Mouse (Mus musculus) C2C12 (cell line): Measurements from ENCODE around the gene Lsm14b. TPM values are rescaled to one million over a fixed set of nuclear protein-coding genes. Genes with fewer than 3 reads are reported as not detected.

Experiments
- H3K27me3 ChIP-seq: one replicate; pipeline ENCODE4 v1.6.1; 2011; ENCODE audit not compliant: control insufficient read depth, insufficient read depth, insufficient read length
- H3K36me3 ChIP-seq: one replicate; pipeline ENCODE4 v1.6.1; 2011; ENCODE audit not compliant: control insufficient read depth, insufficient read depth
- H3K4me3 ChIP-seq: one replicate; pipeline ENCODE4 v1.5.1; 2011; ENCODE audit warnings: mild to moderate bottlenecking, control low read depth; ENCODE audit not compliant: poor library complexity, insufficient read depth, severe bottlenecking
- H3K79me2 ChIP-seq: one replicate; pipeline ENCODE4 v1.6.1; 2011; ENCODE audit not compliant: control insufficient read depth, insufficient read depth
- H3K79me3 ChIP-seq: one replicate; pipeline ENCODE4 v1.6.1; 2011; ENCODE audit warnings: low read depth, control low read depth
- H3ac ChIP-seq: one replicate; pipeline ENCODE3; 2011; ENCODE audit warnings: low read depth; ENCODE audit not compliant: control insufficient read depth, insufficient read length
- CEBPB ChIP-seq: IDR thresholded peaks from one replicate; pipeline ENCODE4 v1.6.1; 2011; ENCODE audit warnings: low read depth, mild to moderate bottlenecking, control low read depth, moderate library complexity
- CTCF ChIP-seq: IDR thresholded peaks from one replicate; pipeline ENCODE4 v1.5.1; 2011; ENCODE audit not compliant: control insufficient read depth, insufficient read depth, insufficient read length
- FOSL1 ChIP-seq: IDR thresholded peaks from one replicate; pipeline ENCODE4 v1.8.0; 2011; ENCODE audit warnings: mild to moderate bottlenecking, low read length; ENCODE audit not compliant: poor library complexity, insufficient read depth, severe bottlenecking
- MAX ChIP-seq: IDR thresholded peaks from one replicate; pipeline ENCODE4 v1.6.1; 2011; ENCODE audit warnings: mild to moderate bottlenecking, control low read depth
- MYOD1 ChIP-seq: IDR thresholded peaks from one replicate; pipeline ENCODE4 v1.6.1; 2011; ENCODE audit warnings: low read depth; ENCODE audit not compliant: control insufficient read depth, insufficient read length
- MYOG ChIP-seq: IDR thresholded peaks from one replicate; pipeline ENCODE4 v1.6.1; 2011; ENCODE audit not compliant: control insufficient read depth, insufficient read length; ENCODE audit errors: extremely low read depth
- USF1 ChIP-seq: IDR thresholded peaks from one replicate; pipeline ENCODE4 v1.6.1; 2011; ENCODE audit warnings: low read depth, mild to moderate bottlenecking, control low read depth, moderate library complexity
- long read RNA-seq, 2 experiments: library from polyadenylated mRNA; unstranded; transcript quantifications; one replicate each; pipeline ENCODE4 v2.0.0; 2019 to 2020
- polyA plus RNA-seq: library from polyadenylated mRNA; unstranded; fragments of >200 nt; fragmentation: generic; extraction: Trizol; gene quantifications from one replicate; pipeline ENCODE4 v1.2.1, GENCODE M21; 2012; ENCODE audit warnings: missing spikeins

The Lsm14b gene
- polyA plus RNA-seq, result 35.2 TPM
- long read RNA-seq, experiment 1, partial matches to known transcripts, result 0 of 2 reads
- long read RNA-seq, experiment 1, other reads (novel, unspliced or antisense), result 2 of 2 reads
- long read RNA-seq, experiment 2, partial matches to known transcripts, result 0 of 1 reads
- long read RNA-seq, experiment 2, other reads (novel, unspliced or antisense), result 0 of 1 reads

DNA sequence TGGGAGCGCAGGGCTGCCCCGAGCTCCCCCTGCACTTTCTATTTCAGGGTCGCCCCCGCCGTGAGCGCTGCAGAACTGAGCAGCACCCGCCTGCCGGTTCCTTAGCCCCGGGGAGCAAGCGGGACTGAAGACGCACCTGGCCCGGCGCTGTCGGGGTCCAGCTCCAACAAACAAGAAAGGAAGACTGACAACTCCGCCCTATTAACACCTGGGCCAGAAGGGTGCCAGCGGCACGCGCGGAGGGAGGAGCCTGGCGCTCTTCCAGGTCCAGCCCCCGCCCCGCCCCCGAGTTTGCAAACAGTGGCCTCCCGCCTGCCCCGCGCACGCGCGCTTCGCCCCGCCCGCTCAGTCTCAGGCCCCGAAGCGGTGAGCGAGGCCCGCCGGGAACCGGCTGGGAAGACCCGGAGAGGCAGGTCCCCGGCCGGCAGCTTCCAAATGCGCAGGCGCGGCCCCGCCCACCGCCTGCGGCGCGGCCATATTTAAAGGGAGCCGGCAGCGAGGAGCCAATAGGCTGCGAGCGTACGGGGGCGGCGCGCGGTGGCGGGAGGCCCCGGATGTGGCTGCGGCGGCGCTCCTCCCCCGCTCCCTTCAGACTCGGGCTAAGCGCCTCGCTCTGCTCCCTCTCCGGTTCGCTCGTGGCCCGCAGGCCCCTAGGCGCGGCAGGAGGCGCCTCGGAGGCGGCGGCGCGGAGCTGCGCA lies at the start of gene Lsm14b:
Gene Lsm14b, plus strand, starts transcription at position 587 of the 698 bp plus-strand sequence.
- Histone ChIP-seq H3K4me3 (peak within 1 kb of the TSS; percentile 78), H3K36me3 (peaks cover 22% of the 10 kb centered on the region), H3K79me2 (peaks cover 47% of the 10 kb centered on the region), H3K27me3 (peaks cover 26% of the 10 kb centered on the region), H3K79me3 (peaks cover 33% of the 10 kb centered on the region), H3ac (peak within 1 kb of the TSS; percentile 78)
- TF ChIP-seq CTCF (no peak), MYOG (no peak), MAX (peak; percentile 17)

DNA sequence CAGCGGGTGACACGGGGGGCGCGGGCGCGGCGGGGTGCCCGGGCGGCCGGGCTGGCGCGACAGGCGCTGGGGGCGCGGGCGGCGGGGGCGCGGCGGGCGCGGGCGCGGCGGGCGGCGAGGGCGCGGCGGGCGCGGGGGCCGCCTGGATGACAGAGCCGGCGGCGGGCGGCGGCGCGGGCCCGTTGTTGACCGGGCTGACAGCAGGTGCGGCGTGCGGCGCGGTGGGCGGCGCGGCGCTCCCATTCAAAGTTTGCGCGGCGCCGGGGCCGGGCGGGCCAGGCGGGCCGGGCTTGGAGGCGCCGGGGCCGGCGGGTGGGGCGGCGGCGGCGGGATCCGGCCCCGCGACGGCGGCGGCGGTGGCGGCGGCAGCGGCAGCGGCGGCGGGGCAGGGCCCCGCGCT lies 48.9 kb upstream of the Lsm14b start:
- H3K36me3 ChIP-seq, result no peaks in the 10 kb centered on the region
- H3K4me3 ChIP-seq, result peak overlapping the region; percentile 72
- H3K79me2 ChIP-seq, result peaks cover 47% of the 10 kb centered on the region

DNA sequence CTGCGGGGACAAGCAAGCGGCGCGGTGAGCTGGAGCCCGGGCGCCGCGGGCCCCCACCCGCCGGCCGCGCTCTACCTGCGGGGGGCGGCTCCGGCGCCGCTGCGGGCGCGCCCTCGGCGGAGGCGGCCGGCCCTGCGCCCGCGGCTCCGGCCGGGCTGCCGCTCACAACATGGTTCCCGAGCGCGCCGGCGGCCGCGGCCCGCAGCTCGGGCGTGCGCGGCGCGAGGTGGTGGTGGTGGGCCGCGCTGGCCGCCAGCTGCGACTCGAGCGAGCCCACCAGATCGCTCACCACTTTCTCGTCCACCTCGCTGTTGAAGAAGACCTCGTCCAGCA lies 48.5 kb upstream of the Lsm14b start:
- H3K27me3 ChIP-seq, result no peaks in the 10 kb centered on the region
- H3K79me3 ChIP-seq, result peaks cover 39% of the 10 kb centered on the region
- H3ac ChIP-seq, result peak overlapping the region; percentile 93
- H3K4me3 ChIP-seq, result peak overlapping the region; percentile 72
- TF ChIP-seq CTCF (no peak), FOSL1 (no peak)
- peaks cover 43% of the 10 kb centered on the region for H3K79me2 ChIP-seq
- H3K36me3 ChIP-seq, result no peaks in the 10 kb centered on the region

More for the DNA sequence above, 48.9 kb upstream of the Lsm14b start:
- H3K79me3 ChIP-seq, result peaks cover 43% of the 10 kb centered on the region
- TF ChIP-seq MAX (no peak), CEBPB (no peak), FOSL1 (no peak), USF1 (no peak), CTCF (no peak), MYOD1 (no peak), MYOG (no peak)
- H3K27me3 ChIP-seq, result no peaks in the 10 kb centered on the region
- peak overlapping the region; percentile 93 for H3ac ChIP-seq

DNA sequence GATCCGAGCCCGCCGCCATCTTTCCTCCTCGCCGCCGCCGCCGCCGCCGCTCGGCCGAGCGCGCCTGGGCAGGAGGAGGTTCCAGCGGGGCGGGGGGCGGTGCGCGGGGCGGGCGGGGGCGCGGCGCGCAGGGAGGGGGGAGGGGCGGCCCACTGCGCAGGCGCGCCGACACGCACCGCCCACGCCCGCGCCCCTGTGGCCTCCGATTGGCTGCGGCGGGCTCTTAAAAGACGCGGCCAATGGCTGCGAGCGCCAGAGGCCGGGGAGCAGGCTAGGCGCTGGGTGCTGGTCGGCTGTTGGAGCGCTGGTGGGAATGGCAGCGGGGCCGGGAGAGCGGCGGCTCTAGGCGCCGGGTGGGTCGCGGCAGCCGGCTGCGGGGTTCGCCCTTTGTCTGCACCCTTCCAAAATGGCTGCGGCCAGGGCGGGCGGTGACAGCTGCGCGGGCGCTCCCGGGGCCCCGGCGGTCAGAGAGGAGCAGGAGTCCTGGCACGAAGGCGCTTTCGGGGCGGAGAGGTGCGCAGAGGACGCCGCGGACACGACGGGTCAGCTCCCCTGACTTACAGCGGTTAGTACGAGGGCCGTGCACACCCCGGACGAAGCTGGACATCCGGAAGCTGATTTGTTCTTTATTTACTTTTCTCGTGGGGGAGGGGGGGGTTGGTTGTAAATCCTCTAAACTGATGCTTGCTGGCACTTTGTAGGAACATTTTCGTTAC lies 48.0 kb upstream of the Lsm14b start, which contains the start of gene Taf4:
Gene Taf4, minus strand, starts transcription at position 19 of the 716 bp plus-strand sequence.
- peak within 1 kb of the TSS; percentile 72 for H3K4me3 ChIP-seq
- H3K79me3 ChIP-seq, result peaks cover 34% of the 10 kb centered on the region
- no peak for TF ChIP-seq MAX
- no peak for TF ChIP-seq CEBPB
- no peak for TF ChIP-seq USF1
- H3K27me3 ChIP-seq, result no peaks in the 10 kb centered on the region
- peak within 1 kb of the TSS; percentile 94 for H3ac ChIP-seq
- H3K79me2 ChIP-seq, result peaks cover 38% of the 10 kb centered on the region
- no peaks in the 10 kb centered on the region for H3K36me3 ChIP-seq

DNA sequence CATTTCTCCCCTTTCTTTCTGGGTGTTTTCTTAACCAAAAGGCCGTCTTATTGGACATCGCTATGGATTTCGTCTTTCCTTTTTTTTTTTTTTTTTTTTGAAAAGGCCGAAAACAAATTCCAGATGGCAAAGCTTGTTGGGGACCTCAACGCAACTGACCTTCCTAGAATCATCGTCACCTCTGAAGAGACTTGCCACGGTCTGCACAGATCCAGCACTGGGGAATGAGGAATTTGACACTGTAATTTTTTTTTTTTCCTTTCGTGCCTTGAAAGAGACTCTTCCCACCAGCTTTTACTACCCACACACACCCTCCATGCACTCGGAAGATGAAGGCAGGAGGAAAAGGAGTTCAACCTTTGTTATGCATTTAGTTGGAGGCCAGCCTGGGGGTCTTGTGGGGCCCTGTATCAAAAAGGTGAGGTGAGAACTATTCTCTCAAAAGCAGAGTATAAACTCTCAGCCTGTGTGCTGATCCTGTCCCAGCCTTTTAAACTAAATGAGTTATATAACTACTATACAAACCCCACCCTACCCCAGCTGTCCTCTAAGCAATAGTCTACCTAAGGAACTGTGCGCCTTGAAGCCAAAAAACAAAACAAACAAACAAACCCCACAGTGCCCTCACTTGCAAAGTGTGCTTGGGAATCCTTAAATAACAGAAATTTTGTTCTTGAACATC lies 47.3 kb upstream of the Lsm14b start:
- peaks cover 31% of the 10 kb centered on the region for H3K79me2 ChIP-seq
- no peaks in the 10 kb centered on the region for H3K27me3 ChIP-seq
- no peak for TF ChIP-seq CEBPB
- no peak for TF ChIP-seq USF1
- TF ChIP-seq MYOD1, result no peak
- TF ChIP-seq MYOG, result no peak
- TF ChIP-seq FOSL1, result no peak
- TF ChIP-seq CTCF, result no peak
- no peak for TF ChIP-seq MAX
- no peak overlapping the region for H3ac ChIP-seq
- H3K4me3 ChIP-seq, result peak overlapping the region; percentile 72
- H3K36me3 ChIP-seq, result no peaks in the 10 kb centered on the region
- peaks cover 27% of the 10 kb centered on the region for H3K79me3 ChIP-seq
